In genomic region chr6:3505289-3505688, GRCm38 (mm10) we compare ENCODE assay signal across 23 mouse cellular contexts. TPM values are rescaled to one million over a fixed set of nuclear protein-coding genes. Genes with fewer than 3 reads are reported as not detected.
DNase-seq lines count a peak whose midpoint lies in the region; ATAC-seq and TF ChIP-seq lines count a peak whose summit lies in the region.
"Had no signal": no experiment of that assay in that cellular context is flagged by ENCODE, and none has a peak within 500 bp of the region (broad histone marks: within the 10 kb centered on the region; RNA-seq: fewer than 3 reads in every experiment).

No protein-coding gene starts in this region.

- H3K4me3 ChIP-seq in C2C12 (ENCODE audit: insufficient read depth, poor library complexity, severe bottlenecking) (no peak overlapping the region), myocyte (no peak overlapping the region)
- no peak overlapping the region for H3K4me3 ChIP-seq in embryonic facial prominence, embryonic 14.5 days (ENCODE audit: low read depth, low read length)
- H3K4me3 ChIP-seq: embryonic facial prominence, embryonic 15.5 days; erythroblast, embryonic 14.5 days; forebrain, embryonic 10.5 days; heart, embryonic 13.5 days; hindbrain, embryonic 12.5 days had no signal

- H3K79me2 ChIP-seq in C2C12 (ENCODE audit: control insufficient read depth, insufficient read depth), result peaks cover 73% of the 10 kb centered on the region
- H3K79me2 ChIP-seq in myocyte (ENCODE audit: control insufficient read depth, insufficient read depth), result peaks cover 16% of the 10 kb centered on the region

- no peak overlapping the region for H3K27ac ChIP-seq in embryonic facial prominence, embryonic 14.5 days (replicated peaks; ENCODE audit: low read depth, low read length)
- H3K27ac ChIP-seq: embryonic facial prominence, embryonic 15.5 days; forebrain, embryonic 10.5 days; heart, embryonic 13.5 days; hindbrain, embryonic 12.5 days had no signal

- ATAC-seq in embryonic facial prominence, embryonic 14.5 days (ENCODE audit: low read depth), result no peak
- ATAC-seq: forebrain, embryonic 14.5 days; hindbrain, embryonic 16.5 days had no signal

- intact Hi-C loops in heart, postnatal 25 days (cut with DNase I), result loop anchor here (5.0 kb wide), 1 partner anchor 1042 kb away; no protein-coding TSS in a partner anchor

- no peaks in the 10 kb centered on the region for H3K9me3 ChIP-seq in embryonic facial prominence, embryonic 14.5 days (ENCODE audit: control insufficient read depth, low read length)
- H3K9me3 ChIP-seq: embryonic facial prominence, embryonic 15.5 days; forebrain, embryonic 10.5 days; heart, embryonic 13.5 days; hindbrain, embryonic 12.5 days had no signal

- peak; percentile 39 for DNase-seq in heart, adult 11 months
- DNase-seq in heart, postnatal 25 days (ENCODE audit: low spot score), result no peak
- peak; percentile 78 for DNase-seq in embryonic facial prominence, embryonic 14.5 days (ENCODE audit: low spot score)
- DNase-seq in layer of hippocampus, adult 8-10 months (ENCODE audit: low spot score in 2 of 2), result no peak
- no peak for DNase-seq in right cerebral cortex, postnatal 14 days
- DNase-seq: adrenal gland, adult 2 months; adrenal gland, postnatal 25 days; cerebellum, adult 11 months; cerebellum, adult 8-10 months; cerebellum, postnatal 25 days; gastrocnemius, postnatal 25 days; heart, postnatal 4 days had no signal

- H3K4me2 ChIP-seq in embryonic facial prominence, embryonic 14.5 days (ENCODE audit: low read depth, low read length), result no peak overlapping the region
- H3K4me2 ChIP-seq in myocyte (ENCODE audit: low read depth), result peak overlapping the region; percentile 24
- H3K4me2 ChIP-seq: embryonic facial prominence, embryonic 15.5 days; heart, embryonic 13.5 days; hindbrain, embryonic 12.5 days had no signal

- no peak for TF ChIP-seq POLR2A in myocyte (IDR thresholded peaks at IDR 0.05; ENCODE audit: insufficient read length, low read depth)

- TF ChIP-seq CTCF in C2C12 (IDR thresholded peaks at IDR 0.05; ENCODE audit: control insufficient read depth, insufficient read depth, insufficient read length), result no peak

- WGBS in embryonic facial prominence, embryonic 14.5 days, result 38% methylated on average over 5 of the region's 5 CpGs

- no peak overlapping the region for H3K9ac ChIP-seq in embryonic facial prominence, embryonic 14.5 days (ENCODE audit: low read depth, low read length)
- H3K9ac ChIP-seq: embryonic facial prominence, embryonic 15.5 days; heart, embryonic 13.5 days; hindbrain, embryonic 12.5 days had no signal

- peaks cover 41% of the 10 kb centered on the region for H3K79me3 ChIP-seq in C2C12 (ENCODE audit: low read depth)

- no peak overlapping the region for H3ac ChIP-seq in C2C12 (ENCODE audit: control insufficient read depth, insufficient read length, low read depth)
- no peak overlapping the region for H3ac ChIP-seq in myocyte (ENCODE audit: control insufficient read depth, insufficient read length)

- no peaks in the 10 kb centered on the region for H3K4me1 ChIP-seq in embryonic facial prominence, embryonic 14.5 days (ENCODE audit: control insufficient read depth, insufficient read depth, low read length)
- H3K4me1 ChIP-seq: embryonic facial prominence, embryonic 15.5 days; forebrain, embryonic 10.5 days; heart, embryonic 13.5 days; hindbrain, embryonic 12.5 days had no signal

- H3K27me3 ChIP-seq in C2C12 (ENCODE audit: control insufficient read depth, insufficient read depth, insufficient read length) (no peaks in the 10 kb centered on the region), myocyte (ENCODE audit: control insufficient read depth, insufficient read depth, insufficient read length) (no peaks in the 10 kb centered on the region)
- no peaks in the 10 kb centered on the region for H3K27me3 ChIP-seq in embryonic facial prominence, embryonic 14.5 days (replicated peaks; ENCODE audit: control insufficient read depth, insufficient read depth, low read length)
- H3K27me3 ChIP-seq: embryonic facial prominence, embryonic 15.5 days; heart, embryonic 13.5 days; hindbrain, embryonic 12.5 days had no signal

- H3K36me3 ChIP-seq in C2C12 (ENCODE audit: control insufficient read depth, insufficient read depth), result no peaks in the 10 kb centered on the region
- H3K36me3 ChIP-seq in embryonic facial prominence, embryonic 14.5 days (ENCODE audit: control insufficient read depth, insufficient read depth, low read length), result no peaks in the 10 kb centered on the region
- no peaks in the 10 kb centered on the region for H3K36me3 ChIP-seq in myocyte (ENCODE audit: control insufficient read depth, insufficient read depth)
- H3K36me3 ChIP-seq: embryonic facial prominence, embryonic 15.5 days; hindbrain, embryonic 12.5 days had no signal

TF ChIP-seq in C2C12, 6 proteins besides CTCF, POLR2A, EP300 and RAD21:
- TF ChIP-seq MYOD1 (IDR thresholded peaks at IDR 0.05; ENCODE audit: control insufficient read depth, insufficient read length, low read depth) (peak; percentile 47), FOSL1 (IDR thresholded peaks at IDR 0.05; ENCODE audit: insufficient read depth, low read length, poor library complexity, severe bottlenecking) (no peak)

TF ChIP-seq in myocyte, 11 proteins besides CTCF, POLR2A, EP300 and RAD21:
- TF ChIP-seq MYOG (IDR thresholded peaks at IDR 0.05; ENCODE audit: control insufficient read depth in 1 of 3, insufficient read depth in 1 of 3, insufficient read length in 2 of 3, low read depth in 2 of 3) (peak; percentile 46 to 88 (median 69)), TCF12 (IDR thresholded peaks at IDR 0.05; ENCODE audit: insufficient read depth, poor library complexity, severe bottlenecking) (no peak), MYOD1 (IDR thresholded peaks at IDR 0.05; ENCODE audit: control insufficient read depth in 1 of 3, insufficient read length in 2 of 3, low read depth in 2 of 3) (peak; percentile 15 to 82 (median 81)), CEBPB (IDR thresholded peaks at IDR 0.05; ENCODE audit: insufficient read depth, poor library complexity, severe bottlenecking) (no peak), USF1 (IDR thresholded peaks at IDR 0.05; ENCODE audit: low read depth) (no peak)

RNA-seq across cellular contexts. Expression of gene Vps50, which starts 7.1 kb away (rescaled TPM):
- total RNA-seq in heart, postnatal 25 days (2021), result 10 to 100 TPM; 14.3 to 15.0 TPM
- 6.3 TPM for polyA plus RNA-seq in C2C12 (2012; fragmentation: generic; extraction: Trizol)
- 24.8 and 28.2 TPM in 2 replicates for polyA plus RNA-seq in embryonic facial prominence, embryonic 14.5 days (2014; fragmentation: Nextera tagmentation; extraction: Ambion mirVana)
- 8.0 TPM for polyA plus RNA-seq in myocyte (2012; fragmentation: generic; extraction: Trizol)
- 10 to 100 TPM; 51.0 to 57.7 (median 54.3) TPM for total RNA-seq in layer of hippocampus, adult 8-10 months (2022)

RNA-seq across cellular contexts. Expression of gene Hepacam2, which starts 7.2 kb away (rescaled TPM):
- total RNA-seq in heart, postnatal 25 days (2021), result under 1 TPM; 0.26 to 0.28 TPM
- polyA plus RNA-seq in C2C12 (2012; fragmentation: generic; extraction: Trizol) (not detected), myocyte (2012; fragmentation: generic; extraction: Trizol) (not detected)
- polyA plus RNA-seq in embryonic facial prominence, embryonic 14.5 days (2014; fragmentation: Nextera tagmentation; extraction: Ambion mirVana), result 0.35 and 0.86 TPM in 2 replicates
- under 1 TPM; 0.19 to 0.73 (median 0.36) TPM for total RNA-seq in layer of hippocampus, adult 8-10 months (2022)
- total RNA-seq: gastrocnemius, postnatal 25 days; granulocyte monocyte progenitor cell, adult 5-6 weeks had no signal
- polyA plus RNA-seq: erythroblast, embryonic 14.5 days; heart, postnatal 0 days had no signal

Comparison
In these comparisons a context has a peak if more than half of its experiments do, and no peak if none do; other contexts are left out.
1. DNase-seq: peak in heart, adult 11 months (single experiment) and embryonic facial prominence, embryonic 14.5 days (single experiment); none in heart, postnatal 25 days (single experiment), layer of hippocampus, adult 8-10 months (0 of 2) and right cerebral cortex, postnatal 14 days (single experiment).